Mouse (Mus musculus): ENCODE data around the gene Tctex1d2. TPM values are rescaled to one million over a fixed set of nuclear protein-coding genes. Genes with fewer than 3 reads are reported as not detected.

Gene Tctex1d2
- polyA plus RNA-seq, 1 experiment from 2014 or later, result 41.5 TPM

GRCm38 (mm10) chr16:32456086-32456485 is 36.6 kb downstream of the Tctex1d2 start:
- no peak overlapping the region for H3K4me2 ChIP-seq
- no peak overlapping the region for H3K4me3 ChIP-seq (replicated peaks)
- no peak overlapping the region for H3K27ac ChIP-seq (replicated peaks)
- H3K4me1 ChIP-seq, result no peaks in the 10 kb centered on the region
- no peaks in the 10 kb centered on the region for H3K27me3 ChIP-seq (replicated peaks)
- peaks cover 39% of the 10 kb centered on the region for H3K36me3 ChIP-seq
- no peak overlapping the region for H3K9ac ChIP-seq (replicated peaks)
- no peak for ATAC-seq (ENCODE audit: low FRiP score)
- H3K9me3 ChIP-seq (replicated peaks), result no peaks in the 10 kb centered on the region

GRCm38 (mm10) chr16:32456761-32457160 is 37.3 kb downstream of the Tctex1d2 start:
- no peak overlapping the region for H3K4me2 ChIP-seq
- H3K27me3 ChIP-seq (replicated peaks), result no peaks in the 10 kb centered on the region
- no peak overlapping the region for H3K4me3 ChIP-seq (replicated peaks)
- 97% methylated on average over 1 of the region's 1 CpGs for WGBS
- no peaks in the 10 kb centered on the region for H3K4me1 ChIP-seq
- H3K36me3 ChIP-seq, result peaks cover 36% of the 10 kb centered on the region
- ATAC-seq (ENCODE audit: low FRiP score), result no peak
- no peaks in the 10 kb centered on the region for H3K9me3 ChIP-seq (replicated peaks)
- no peak overlapping the region for H3K9ac ChIP-seq (replicated peaks)
- H3K27ac ChIP-seq (replicated peaks), result no peak overlapping the region

- Histone ChIP-seq H3K4me1 (no peaks in the 10 kb centered on the region), H3K9me3 (replicated peaks) (no peaks in the 10 kb centered on the region), H3K27ac (replicated peaks) (no peak overlapping the region), H3K27me3 (replicated peaks) (no peaks in the 10 kb centered on the region), H3K4me3 (replicated peaks) (no peak overlapping the region), H3K4me2 (no peak overlapping the region), H3K36me3 (peaks cover 31% of the 10 kb centered on the region), H3K9ac (replicated peaks) (no peak overlapping the region)
- ATAC-seq (ENCODE audit: low FRiP score), result no peak
- WGBS, result 70% methylated on average over 10 of the region's 10 CpGs
These were observed 38.3 kb downstream of the Tctex1d2 start for GRCm38 (mm10) chr16:32457589-32458386.

- Histone ChIP-seq H3K27ac (replicated peaks) (no peak overlapping the region), H3K9me3 (replicated peaks) (no peaks in the 10 kb centered on the region), H3K27me3 (replicated peaks) (no peaks in the 10 kb centered on the region), H3K36me3 (peaks cover 38% of the 10 kb centered on the region), H3K4me3 (replicated peaks) (no peak overlapping the region), H3K9ac (replicated peaks) (no peak overlapping the region), H3K4me2 (no peak overlapping the region), H3K4me1 (no peaks in the 10 kb centered on the region)
- no peak for ATAC-seq (ENCODE audit: low FRiP score)
- 55% methylated on average over 4 of the region's 4 CpGs for WGBS
These were observed 41.0 kb downstream of the Tctex1d2 start for GRCm38 (mm10) chr16:32460518-32460917.

GRCm38 (mm10) chr16:32461713-32462112 is 42.2 kb downstream of the Tctex1d2 start:
- no peak overlapping the region for H3K4me3 ChIP-seq (replicated peaks)
- ATAC-seq (ENCODE audit: low FRiP score), result no peak
- no peak overlapping the region for H3K4me2 ChIP-seq
- 96% methylated on average over 5 of the region's 5 CpGs for WGBS
- H3K9me3 ChIP-seq (replicated peaks), result no peaks in the 10 kb centered on the region
- no peaks in the 10 kb centered on the region for H3K4me1 ChIP-seq
- H3K27ac ChIP-seq (replicated peaks), result no peak overlapping the region
- H3K36me3 ChIP-seq, result peaks cover 34% of the 10 kb centered on the region
- H3K27me3 ChIP-seq (replicated peaks), result no peaks in the 10 kb centered on the region
- H3K9ac ChIP-seq (replicated peaks), result no peak overlapping the region

GRCm38 (mm10) chr16:32462950-32463349 is 43.4 kb downstream of the Tctex1d2 start:
- 95% methylated on average over 16 of the region's 16 CpGs for WGBS
- Histone ChIP-seq H3K27me3 (replicated peaks) (no peaks in the 10 kb centered on the region), H3K9me3 (replicated peaks) (no peaks in the 10 kb centered on the region), H3K36me3 (peaks cover 38% of the 10 kb centered on the region), H3K27ac (replicated peaks) (no peak overlapping the region), H3K4me2 (no peak overlapping the region), H3K4me3 (replicated peaks) (no peak overlapping the region), H3K9ac (replicated peaks) (no peak overlapping the region), H3K4me1 (no peaks in the 10 kb centered on the region)
- ATAC-seq (ENCODE audit: low FRiP score), result no peak

GRCm38 (mm10) chr16:32463426-32463825 is 43.9 kb downstream of the Tctex1d2 start:
- H3K9ac ChIP-seq (replicated peaks), result no peak overlapping the region
- WGBS, result 66% methylated on average over 2 of the region's 2 CpGs
- no peak overlapping the region for H3K4me2 ChIP-seq
- H3K27ac ChIP-seq (replicated peaks), result no peak overlapping the region
- H3K27me3 ChIP-seq (replicated peaks), result no peaks in the 10 kb centered on the region
- H3K4me3 ChIP-seq (replicated peaks), result no peak overlapping the region
- peaks cover 43% of the 10 kb centered on the region for H3K36me3 ChIP-seq
- H3K9me3 ChIP-seq (replicated peaks), result no peaks in the 10 kb centered on the region
- ATAC-seq (ENCODE audit: low FRiP score), result no peak
- no peaks in the 10 kb centered on the region for H3K4me1 ChIP-seq

GRCm38 (mm10) chr16:32464908-32465307 is 45.4 kb downstream of the Tctex1d2 start:
- 0% methylated on average over 1 of the region's 1 CpGs for WGBS
- H3K9ac ChIP-seq (replicated peaks), result no peak overlapping the region
- H3K4me2 ChIP-seq, result no peak overlapping the region

GRCm38 (mm10) chr16:32468488-32468887 is 49.0 kb downstream of the Tctex1d2 start:
- Histone ChIP-seq H3K9me3 (replicated peaks) (no peaks in the 10 kb centered on the region), H3K9ac (replicated peaks) (no peak overlapping the region), H3K4me2 (no peak overlapping the region), H3K27me3 (replicated peaks) (no peaks in the 10 kb centered on the region), H3K27ac (replicated peaks) (no peak overlapping the region), H3K36me3 (peaks cover 67% of the 10 kb centered on the region), H3K4me3 (replicated peaks) (no peak overlapping the region), H3K4me1 (no peaks in the 10 kb centered on the region)
- WGBS, result 87% methylated on average over 3 of the region's 3 CpGs
- no peak for ATAC-seq (ENCODE audit: low FRiP score)

More at GRCm38 (mm10) chr16:32464908-32465307, 45.4 kb downstream of the Tctex1d2 start:
- Histone ChIP-seq H3K27ac (replicated peaks) (no peak overlapping the region), H3K27me3 (replicated peaks) (no peaks in the 10 kb centered on the region), H3K36me3 (peaks cover 50% of the 10 kb centered on the region), H3K9me3 (replicated peaks) (no peaks in the 10 kb centered on the region), H3K4me3 (replicated peaks) (no peak overlapping the region), H3K4me1 (no peaks in the 10 kb centered on the region)
- ATAC-seq (ENCODE audit: low FRiP score), result no peak

GRCm38 (mm10) chr16:32469404-32470105 is 50.1 kb downstream of the Tctex1d2 start:
- no peak for ATAC-seq (ENCODE audit: low FRiP score)
- H3K4me3 ChIP-seq (replicated peaks), result no peak overlapping the region
- no peak overlapping the region for H3K4me2 ChIP-seq
- H3K27ac ChIP-seq (replicated peaks), result no peak overlapping the region
- H3K9ac ChIP-seq (replicated peaks), result no peak overlapping the region
- H3K27me3 ChIP-seq (replicated peaks), result no peaks in the 10 kb centered on the region
- WGBS, result 85% methylated on average over 5 of the region's 5 CpGs
- H3K36me3 ChIP-seq, result peaks cover 60% of the 10 kb centered on the region
- H3K4me1 ChIP-seq, result no peaks in the 10 kb centered on the region
- H3K9me3 ChIP-seq (replicated peaks), result no peaks in the 10 kb centered on the region

GRCm38 (mm10) chr16:32472276-32473015 is 52.9 kb downstream of the Tctex1d2 start:
- Histone ChIP-seq H3K27me3 (replicated peaks) (no peaks in the 10 kb centered on the region), H3K27ac (replicated peaks) (no peak overlapping the region), H3K4me3 (replicated peaks) (no peak overlapping the region), H3K9ac (replicated peaks) (no peak overlapping the region), H3K4me2 (no peak overlapping the region), H3K36me3 (peaks cover 45% of the 10 kb centered on the region), H3K4me1 (no peaks in the 10 kb centered on the region), H3K9me3 (replicated peaks) (no peaks in the 10 kb centered on the region)
- 79% methylated on average over 7 of the region's 7 CpGs for WGBS
- no peak for ATAC-seq (ENCODE audit: low FRiP score)
